Mouse (Mus musculus) erythroblast, embryonic 14.5 days (primary cell): ENCODE data around the gene Slc22a12.

Source experiments
- GATA1 ChIP-seq: IDR thresholded peaks from 2 replicates; pipeline ENCODE4 v1.6.1; 2012; ENCODE audit warnings: low read length, inconsistent platforms, mixed read lengths
- TAL1 ChIP-seq: IDR thresholded peaks from 3 replicates; pipeline ENCODE4 v1.6.1; 2012; ENCODE audit warnings: low read length, inconsistent platforms, mixed read lengths

DNA sequence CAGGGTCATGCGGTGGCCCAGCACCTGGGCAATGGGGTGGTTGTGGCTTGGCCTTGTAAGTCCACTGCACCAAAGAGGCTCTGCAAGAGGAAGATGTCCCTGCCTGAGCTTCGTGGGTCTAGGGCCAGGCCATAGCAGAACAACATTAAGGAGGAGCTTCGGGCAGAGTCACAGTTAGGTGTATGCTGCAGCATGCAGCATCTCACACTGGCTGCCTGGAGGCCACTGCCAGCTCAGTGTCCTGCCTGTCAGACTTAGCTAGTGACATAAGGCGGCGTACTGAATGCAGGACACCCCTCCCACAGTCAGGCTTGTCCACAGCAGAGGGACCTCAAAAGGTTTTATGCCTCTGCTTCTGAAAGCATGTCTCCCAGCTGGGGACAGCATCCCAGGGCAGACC, 26.2 kb upstream of the Slc22a12 start:
- TF ChIP-seq GATA1 (no peak), TAL1 (no peak)
